24 mouse cellular contexts compared by ENCODE assay signal in the genomic region with DNA sequence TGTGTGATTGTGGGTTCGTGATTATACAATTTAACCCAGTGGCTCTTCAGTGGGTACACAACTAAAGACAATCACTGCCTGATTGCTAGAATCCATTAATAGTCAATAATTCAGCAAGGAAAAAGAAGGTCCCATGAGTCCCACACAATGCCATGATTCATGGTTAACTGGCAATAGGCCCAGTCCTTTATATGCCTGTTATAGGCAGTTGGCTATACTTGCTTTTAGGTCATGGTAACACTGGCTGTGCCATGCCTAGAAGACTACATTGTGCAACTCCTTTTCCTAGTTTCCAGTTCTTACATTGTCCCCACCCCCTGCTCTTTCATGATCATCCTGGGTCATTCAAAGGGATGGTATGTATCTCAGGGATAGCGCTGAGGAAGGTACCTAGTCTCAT.
A peak's percentile ranks its signal among the peaks of the same experiment; 100 is the strongest.
DNase-seq lines count a peak whose midpoint lies in the region; ATAC-seq and TF ChIP-seq lines count a peak whose summit lies in the region.
"Had no signal": no experiment of that assay in that cellular context is flagged by ENCODE, and none has a peak within 500 bp of the region (broad histone marks: within the 10 kb centered on the region; RNA-seq: fewer than 3 reads in every experiment).

No protein-coding gene starts in this region.

- no peaks in the 10 kb centered on the region for H3K27me3 ChIP-seq in forebrain, embryonic 14.5 days (replicated peaks; ENCODE audit: control insufficient read depth, insufficient read depth, low read length)
- H3K27me3 ChIP-seq in forebrain, embryonic 13.5 days = no peaks in the 10 kb centered on the region
- no peaks in the 10 kb centered on the region for H3K27me3 ChIP-seq in hindbrain, embryonic 14.5 days (ENCODE audit: control insufficient read depth, insufficient read depth, low read length)
- no peaks in the 10 kb centered on the region for H3K27me3 ChIP-seq in hindbrain, embryonic 10.5 days (ENCODE audit: insufficient read depth, poor library complexity, severe bottlenecking)
- H3K27me3 ChIP-seq in neural tube, embryonic 13.5 days = no peaks in the 10 kb centered on the region
- H3K27me3 ChIP-seq: CH12.LX; hindbrain, embryonic 15.5 days; intestine, embryonic 15.5 days had no signal

- TF ChIP-seq CTCF in lung, adult 2 months (IDR thresholded peaks at IDR 0.05; ENCODE audit: insufficient read depth, low read length) = no peak

- no peak overlapping the region for H3K9ac ChIP-seq in forebrain, embryonic 14.5 days (ENCODE audit: low read length)
- H3K9ac ChIP-seq in forebrain, embryonic 13.5 days = no peak overlapping the region
- H3K9ac ChIP-seq in hindbrain, embryonic 14.5 days = no peak overlapping the region
- H3K9ac ChIP-seq in neural tube, embryonic 13.5 days = no peak overlapping the region
- H3K9ac ChIP-seq: hindbrain, embryonic 15.5 days; intestine, embryonic 15.5 days had no signal

- no peaks in the 10 kb centered on the region for H3K9me3 ChIP-seq in forebrain, embryonic 14.5 days (replicated peaks; ENCODE audit: control insufficient read depth, low read length)
- no peaks in the 10 kb centered on the region for H3K9me3 ChIP-seq in forebrain, embryonic 13.5 days (replicated peaks)
- no peaks in the 10 kb centered on the region for H3K9me3 ChIP-seq in hindbrain, embryonic 14.5 days (ENCODE audit: control insufficient read depth, low read length)
- H3K9me3 ChIP-seq in hindbrain, embryonic 10.5 days = no peaks in the 10 kb centered on the region
- no peaks in the 10 kb centered on the region for H3K9me3 ChIP-seq in neural tube, embryonic 13.5 days
- H3K9me3 ChIP-seq: forebrain, embryonic 10.5 days; G1E; hindbrain, embryonic 15.5 days; intestine, embryonic 15.5 days had no signal

- ATAC-seq in forebrain, embryonic 14.5 days = no peak
- no peak for ATAC-seq in forebrain, embryonic 13.5 days
- peak; percentile 46; the same call in 1 of the 2 replicates for ATAC-seq in hindbrain, embryonic 14.5 days (ENCODE audit: low FRiP score)
- peak; percentile 69; the same call in 1 of the 2 replicates for ATAC-seq in neural tube, embryonic 13.5 days (ENCODE audit: low read depth)
- ATAC-seq: forebrain, embryonic 16.5 days; intestine, embryonic 15.5 days had no signal

- no peaks in the 10 kb centered on the region for H3K36me3 ChIP-seq in forebrain, embryonic 14.5 days (ENCODE audit: control insufficient read depth, insufficient read depth, low read length)
- H3K36me3 ChIP-seq in forebrain, embryonic 13.5 days (ENCODE audit: poor library complexity, severe bottlenecking) = no peaks in the 10 kb centered on the region
- H3K36me3 ChIP-seq in hindbrain, embryonic 14.5 days (replicated peaks; ENCODE audit: control insufficient read depth, insufficient read depth) = no peaks in the 10 kb centered on the region
- H3K36me3 ChIP-seq in hindbrain, embryonic 10.5 days = no peaks in the 10 kb centered on the region
- H3K36me3 ChIP-seq in neural tube, embryonic 13.5 days = no peaks in the 10 kb centered on the region
- H3K36me3 ChIP-seq: forebrain, embryonic 10.5 days; G1E; hindbrain, embryonic 15.5 days; intestine, embryonic 15.5 days had no signal

- no peak overlapping the region for H3K4me2 ChIP-seq in forebrain, embryonic 14.5 days (ENCODE audit: low read length)
- no peak overlapping the region for H3K4me2 ChIP-seq in forebrain, embryonic 13.5 days
- H3K4me2 ChIP-seq in hindbrain, embryonic 14.5 days (replicated peaks) = no peak overlapping the region
- H3K4me2 ChIP-seq in neural tube, embryonic 13.5 days = no peak overlapping the region
- H3K4me2 ChIP-seq: heart, embryonic 11.5 days; hindbrain, embryonic 15.5 days; intestine, embryonic 15.5 days had no signal

- H3K4me1 ChIP-seq in forebrain, embryonic 14.5 days (ENCODE audit: control insufficient read depth, insufficient read depth, low read length) = 0 out of 2 replicates have a peak, but pooled peaks cover 2% of the 10 kb centered on the region
- H3K4me1 ChIP-seq in forebrain, embryonic 13.5 days = 0 out of 2 replicates have a peak, but pooled peaks cover 4% of the 10 kb centered on the region
- no peaks in the 10 kb centered on the region for H3K4me1 ChIP-seq in hindbrain, embryonic 14.5 days (replicated peaks; ENCODE audit: control insufficient read depth, insufficient read depth, low read length)
- H3K4me1 ChIP-seq in hindbrain, embryonic 10.5 days (replicated peaks) = no peaks in the 10 kb centered on the region
- peaks cover 6% of the 10 kb centered on the region for H3K4me1 ChIP-seq in neural tube, embryonic 13.5 days (replicated peaks)
- H3K4me1 ChIP-seq in lung, adult 2 months (ENCODE audit: control insufficient read depth, insufficient read depth, low read length) = no peaks in the 10 kb centered on the region
- H3K4me1 ChIP-seq: forebrain, embryonic 10.5 days; hindbrain, embryonic 15.5 days; intestine, embryonic 15.5 days had no signal

- 67% methylated on average over 2 of the region's 2 CpGs for WGBS in forebrain, embryonic 14.5 days
- WGBS in forebrain, embryonic 13.5 days = 87% methylated on average over 2 of the region's 2 CpGs
- 75% methylated on average over 2 of the region's 2 CpGs for WGBS in hindbrain, embryonic 14.5 days
- 96% methylated on average over 2 of the region's 2 CpGs for WGBS in hindbrain, embryonic 10.5 days
- 60% methylated on average over 2 of the region's 2 CpGs for WGBS in neural tube, embryonic 13.5 days
- 79% methylated on average over 2 of the region's 2 CpGs for WGBS in lung, adult 2 months

- peak; percentile 40 for DNase-seq in forebrain, embryonic 14.5 days (ENCODE audit: low spot score)
- no peak for DNase-seq in hindbrain, embryonic 14.5 days (ENCODE audit: low spot score)
- DNase-seq in hindbrain, embryonic 10.5 days (ENCODE audit: low spot score) = no peak
- DNase-seq in 3T3-L1 (ENCODE audit: low read depth, low spot score) = peak; percentile 8
- no peak for DNase-seq in cerebellum, postnatal 14 days
- no peak for DNase-seq in lung, adult 2 months
- DNase-seq: adrenal gland, adult 8-10 months; adrenal gland, postnatal 25 days; B cell, adult 2 months; cerebellum, adult 2 months; cerebellum, adult 9-11 months; gastrocnemius, adult 2 months; gastrocnemius, postnatal 14 days; heart, adult 11 months; kidney, adult 11 months had no signal

- H3K4me3 ChIP-seq in forebrain, embryonic 14.5 days (ENCODE audit: low read depth, low read length) = no peak overlapping the region
- H3K4me3 ChIP-seq in forebrain, embryonic 13.5 days = no peak overlapping the region
- H3K4me3 ChIP-seq in hindbrain, embryonic 14.5 days (replicated peaks; ENCODE audit: low read length) = no peak overlapping the region
- no peak overlapping the region for H3K4me3 ChIP-seq in hindbrain, embryonic 10.5 days
- no peak overlapping the region for H3K4me3 ChIP-seq in neural tube, embryonic 13.5 days
- H3K4me3 ChIP-seq in lung, adult 2 months (replicated peaks; ENCODE audit: extremely low read depth, low read depth, low read length) = no peak overlapping the region
- H3K4me3 ChIP-seq: forebrain, embryonic 10.5 days; gastrocnemius, adult 2 months; hindbrain, embryonic 15.5 days; intestine, embryonic 15.5 days had no signal

- H3K27ac ChIP-seq in forebrain, embryonic 14.5 days (ENCODE audit: low read depth, low read length) = no peak overlapping the region
- H3K27ac ChIP-seq in forebrain, embryonic 13.5 days = no peak overlapping the region
- no peak overlapping the region for H3K27ac ChIP-seq in hindbrain, embryonic 14.5 days
- no peak overlapping the region for H3K27ac ChIP-seq in hindbrain, embryonic 10.5 days
- no peak overlapping the region for H3K27ac ChIP-seq in neural tube, embryonic 13.5 days (replicated peaks)
- H3K27ac ChIP-seq: forebrain, embryonic 10.5 days; gastrocnemius, adult 2 months; hindbrain, embryonic 15.5 days; intestine, embryonic 15.5 days had no signal

- TF ChIP-seq POLR2A in lung, adult 2 months (IDR thresholded peaks at IDR 0.05; ENCODE audit: borderline replicate concordance, extremely low read depth, low read depth, low read length) = no peak

Comparison
In these comparisons a context has a peak if more than half of its experiments do, and no peak if none do; other contexts are left out.
1. ATAC-seq: peak in hindbrain, embryonic 14.5 days (single experiment) and neural tube, embryonic 13.5 days (single experiment); none in forebrain, embryonic 14.5 days (single experiment) and forebrain, embryonic 13.5 days (single experiment).
2. DNase-seq: peak in forebrain, embryonic 14.5 days (single experiment) and 3T3-L1 (single experiment); none in hindbrain, embryonic 14.5 days (single experiment), hindbrain, embryonic 10.5 days (single experiment), cerebellum, postnatal 14 days (0 of 2) and lung, adult 2 months (single experiment).